Mouse (Mus musculus) gastrocnemius, adult 18-20 months (tissue): ENCODE measurements around the gene Wwox. TPM values are rescaled to one million over a fixed set of nuclear protein-coding genes. Genes with fewer than 3 reads are reported as not detected.

Experiments
- DNase-seq: peaks from one replicate; pipeline ENCODE4 v3.0.0; 2021; ENCODE audit warnings: low spot score
- total RNA-seq, 2 experiments: library from RNA; stranded (reverse); gene quantifications; 2 replicates each; pipeline ENCODE4 v1.2.3; 2021

The Wwox gene
- total RNA-seq, 2 experiments from 2014 or later = 5.6 to 6.1 TPM

DNA sequence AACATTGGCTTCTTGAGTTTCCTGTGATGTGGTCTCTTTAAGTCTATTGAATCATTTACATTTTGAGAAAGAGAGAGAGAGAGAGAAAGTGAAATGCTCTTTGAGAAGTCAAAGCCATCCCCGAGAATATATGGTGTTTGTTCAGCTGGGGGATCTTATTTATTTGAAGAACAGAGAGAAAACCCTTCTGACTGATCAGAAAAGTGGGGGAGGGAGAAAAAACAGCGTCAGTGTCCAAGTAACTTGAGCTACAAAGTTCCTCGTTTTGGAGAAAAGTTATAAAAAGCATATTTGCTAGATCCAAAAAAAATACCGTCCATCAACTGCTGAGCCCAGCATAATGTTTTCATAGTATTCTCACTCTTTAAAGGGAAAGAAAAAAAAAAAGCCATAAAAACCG, 283.2 kb downstream of the Wwox start:
- DNase-seq = no peak

DNA sequence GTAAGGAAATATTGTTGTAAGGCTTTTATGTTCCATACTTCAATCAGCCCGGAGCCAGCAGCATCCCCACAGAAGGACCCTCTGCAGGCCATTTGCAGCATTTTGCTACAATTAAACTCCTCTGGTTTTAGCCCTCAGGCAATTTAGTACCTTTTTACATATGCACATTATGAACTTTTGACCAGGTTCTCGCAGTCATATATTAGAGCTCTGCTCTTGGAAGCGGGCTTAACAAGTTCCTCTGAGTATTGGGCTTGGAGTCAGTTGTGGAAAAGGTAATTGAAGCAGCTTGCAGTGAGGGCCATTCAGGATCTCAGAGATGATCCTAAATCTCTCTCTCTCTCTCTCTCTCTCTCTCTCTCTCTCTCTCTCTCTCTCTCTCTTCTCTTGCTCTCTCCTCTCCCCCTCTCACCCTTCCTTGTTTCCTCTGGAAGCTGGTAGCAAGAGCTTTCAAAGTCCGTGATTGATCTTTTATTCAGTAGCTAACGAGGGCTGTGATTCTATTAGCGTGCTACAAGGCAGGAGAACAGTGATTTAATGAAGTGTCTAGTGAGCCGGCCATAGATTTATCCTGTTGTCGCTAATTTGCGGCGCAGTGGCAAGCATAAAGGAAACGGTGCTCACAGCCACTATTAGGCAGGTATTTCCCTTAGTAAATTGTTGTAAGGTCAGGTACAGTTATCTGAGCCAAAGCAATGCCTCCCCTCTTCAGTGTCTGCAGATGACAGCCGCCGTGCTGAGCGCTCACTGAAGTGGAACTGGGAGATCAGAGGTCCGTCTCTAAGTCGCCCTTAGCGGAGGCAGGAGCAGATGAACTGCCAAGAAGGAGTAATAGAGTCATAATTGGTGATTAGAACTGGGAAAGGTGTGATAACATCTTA, 292.0 kb downstream of the Wwox start:
- no peak for DNase-seq

DNA sequence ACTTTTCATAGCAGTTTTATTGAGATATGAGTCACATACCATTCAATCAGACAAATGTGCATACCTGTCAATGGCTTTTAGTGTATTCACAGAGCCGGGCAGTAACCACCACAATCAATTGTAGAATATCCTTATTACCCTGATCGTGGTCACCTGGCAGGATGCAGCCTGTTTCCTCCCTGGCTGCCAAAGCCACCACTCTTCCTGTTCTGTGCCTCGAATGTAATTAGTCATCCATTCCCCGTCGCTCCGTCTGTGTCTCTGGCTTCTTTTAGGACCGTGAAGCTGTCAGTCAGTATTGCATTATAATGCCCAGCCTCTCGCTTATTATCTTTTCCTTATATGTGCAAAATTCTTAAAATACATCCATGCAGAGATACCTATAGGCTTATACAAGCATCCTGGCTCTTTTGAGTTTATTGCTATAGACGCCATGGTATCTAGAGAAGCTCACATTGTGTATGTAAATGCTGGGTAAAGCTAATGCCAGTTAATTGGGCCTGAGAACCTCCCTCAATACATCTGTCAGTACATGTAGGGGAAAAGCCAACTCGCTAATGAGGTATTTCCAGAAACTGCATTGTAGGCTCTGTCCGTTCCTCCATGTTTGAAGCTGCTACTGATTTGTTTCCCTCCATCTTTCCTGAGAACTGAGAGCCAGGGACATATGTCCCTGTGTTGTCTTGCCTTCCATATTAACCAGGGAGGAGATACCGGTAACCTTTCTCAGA, 303.9 kb downstream of the Wwox start:
- DNase-seq = no peak

DNA sequence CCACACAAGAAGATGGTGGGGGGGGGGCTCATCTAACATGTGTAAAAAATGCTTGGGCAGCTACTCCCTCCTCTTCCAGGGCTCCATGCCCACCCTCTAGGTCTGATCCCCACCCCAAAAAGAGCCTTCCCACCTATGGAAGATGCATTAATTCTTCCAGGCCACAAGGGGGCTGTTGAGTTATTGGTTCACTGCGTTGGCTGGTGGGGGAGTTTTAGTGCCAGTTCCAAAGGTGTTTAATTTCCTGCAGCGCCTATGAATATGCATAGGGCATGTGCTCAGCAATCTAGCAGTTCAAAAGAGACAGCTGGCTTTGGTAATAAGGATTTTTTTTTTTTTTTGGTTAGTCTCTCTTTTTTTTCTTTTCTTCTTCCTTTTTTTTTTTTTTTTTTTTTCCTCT, 306.9 kb downstream of the Wwox start:
- no peak for DNase-seq

DNA sequence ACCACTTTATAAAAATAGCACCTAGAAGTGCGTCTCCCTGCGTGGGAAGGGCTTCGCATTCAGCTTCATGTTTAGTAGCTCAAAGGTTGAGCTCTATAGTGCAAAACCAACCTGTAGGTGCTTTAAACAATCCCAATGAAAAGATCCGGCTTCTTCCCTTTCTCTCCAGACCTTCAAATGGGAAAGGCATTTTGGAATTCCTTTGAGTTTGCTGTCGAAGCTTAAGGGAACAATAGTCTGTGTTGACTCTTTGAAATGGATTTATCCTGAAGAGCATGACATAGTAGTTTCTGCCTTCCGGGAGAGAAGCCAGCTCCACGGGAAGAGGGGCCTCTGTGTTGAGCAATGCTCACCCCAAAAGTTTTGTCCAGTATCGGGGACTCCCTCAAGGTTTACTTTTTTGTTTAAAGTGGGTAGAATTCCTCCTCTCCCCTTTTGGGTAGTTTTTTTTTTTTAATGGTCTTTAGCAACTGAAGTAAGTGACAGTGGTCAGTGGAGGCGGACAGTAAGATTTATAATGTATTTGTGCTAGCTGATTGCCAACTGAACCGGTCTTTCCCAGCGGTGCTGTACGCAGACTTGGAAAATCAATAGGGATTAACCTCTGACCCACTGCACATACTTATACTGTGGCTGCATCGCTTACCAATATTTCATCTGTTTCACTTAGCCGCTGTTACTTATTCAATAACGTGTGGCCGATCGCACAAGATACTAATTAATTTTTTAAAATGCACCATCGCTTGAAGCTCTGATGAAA, 312.1 kb downstream of the Wwox start:
- DNase-seq = no peak

DNA sequence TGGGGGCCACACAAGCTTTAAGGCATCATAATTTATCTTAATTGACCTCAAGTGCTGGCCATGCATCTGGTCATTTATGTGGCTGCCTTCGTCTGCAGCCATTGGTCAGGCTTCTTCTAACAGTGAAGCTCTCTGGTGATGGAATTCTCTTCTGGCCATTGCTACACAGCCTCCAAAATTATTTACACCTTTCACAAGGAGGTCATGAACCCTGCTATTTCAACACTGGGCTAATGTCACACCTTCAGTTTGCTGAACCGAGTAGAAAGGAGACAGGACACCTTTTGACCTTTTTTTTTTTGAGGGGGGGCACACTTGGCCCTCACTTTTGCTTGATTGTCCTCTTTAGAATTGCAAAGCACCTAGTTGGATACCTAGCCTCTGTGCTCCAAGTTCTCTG, 320.2 kb downstream of the Wwox start:
- DNase-seq = no peak

DNA sequence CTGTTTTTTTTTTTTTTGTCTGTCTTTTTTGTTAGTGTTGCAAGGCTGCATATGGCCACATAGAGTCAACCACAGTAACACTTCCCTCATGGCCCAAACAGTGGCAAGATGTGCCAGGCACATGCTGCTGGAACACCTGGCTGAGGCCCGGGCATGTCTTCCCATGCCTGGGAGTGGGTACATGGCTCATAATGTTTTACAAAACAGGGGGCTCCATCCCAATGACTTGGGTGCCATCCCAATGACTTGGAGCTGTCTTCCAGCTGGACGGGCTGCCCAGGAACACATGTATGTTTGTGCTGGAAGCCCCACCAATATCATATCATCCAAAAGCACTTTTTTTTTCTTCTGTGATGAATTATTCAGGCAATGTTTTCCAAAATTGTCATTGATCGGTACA, 329.1 kb downstream of the Wwox start:
- DNase-seq = no peak

DNA sequence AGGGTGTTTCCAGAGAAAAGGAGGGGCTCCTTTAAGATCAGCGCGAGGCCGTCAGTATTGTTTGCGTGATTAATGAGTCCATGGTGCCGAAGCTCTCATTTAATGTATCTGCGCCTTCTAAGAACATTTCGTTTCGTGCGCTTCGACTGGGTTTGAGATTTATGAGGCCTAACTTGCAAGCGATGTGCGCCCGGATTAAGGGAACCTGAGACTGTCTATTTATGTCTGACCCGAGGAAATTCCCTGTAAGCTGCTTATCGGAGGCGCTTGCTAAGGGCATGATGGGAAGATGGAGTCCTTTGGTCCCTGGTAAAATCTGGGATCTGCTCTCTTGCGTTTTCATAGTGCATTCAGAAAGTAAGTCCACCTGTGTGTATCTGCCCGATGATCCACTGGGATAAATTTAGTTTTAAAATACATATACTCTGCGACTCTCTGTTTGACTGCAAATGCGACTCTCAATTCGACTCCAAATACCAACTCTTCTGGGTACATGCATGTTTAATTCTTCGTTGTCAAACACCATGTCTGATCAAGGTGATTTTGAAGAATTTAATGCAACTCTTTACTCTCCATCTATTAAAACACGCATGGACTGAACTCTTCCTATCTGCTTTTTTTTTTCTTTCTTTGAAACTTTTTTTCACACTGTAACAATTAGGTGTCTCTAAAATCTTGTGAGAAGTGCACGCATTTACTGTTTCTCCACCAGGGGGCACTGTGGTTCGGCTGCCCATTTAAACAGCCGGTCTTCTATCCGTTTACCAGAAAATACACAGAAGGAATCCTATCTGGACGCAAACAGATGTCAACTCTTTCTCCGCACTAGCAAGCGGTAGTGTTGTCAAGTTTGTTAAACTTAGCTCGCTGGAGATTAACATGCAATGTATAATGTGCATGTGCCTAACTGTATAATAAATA, 331.7 kb downstream of the Wwox start:
- peak; percentile 77 for DNase-seq

DNA sequence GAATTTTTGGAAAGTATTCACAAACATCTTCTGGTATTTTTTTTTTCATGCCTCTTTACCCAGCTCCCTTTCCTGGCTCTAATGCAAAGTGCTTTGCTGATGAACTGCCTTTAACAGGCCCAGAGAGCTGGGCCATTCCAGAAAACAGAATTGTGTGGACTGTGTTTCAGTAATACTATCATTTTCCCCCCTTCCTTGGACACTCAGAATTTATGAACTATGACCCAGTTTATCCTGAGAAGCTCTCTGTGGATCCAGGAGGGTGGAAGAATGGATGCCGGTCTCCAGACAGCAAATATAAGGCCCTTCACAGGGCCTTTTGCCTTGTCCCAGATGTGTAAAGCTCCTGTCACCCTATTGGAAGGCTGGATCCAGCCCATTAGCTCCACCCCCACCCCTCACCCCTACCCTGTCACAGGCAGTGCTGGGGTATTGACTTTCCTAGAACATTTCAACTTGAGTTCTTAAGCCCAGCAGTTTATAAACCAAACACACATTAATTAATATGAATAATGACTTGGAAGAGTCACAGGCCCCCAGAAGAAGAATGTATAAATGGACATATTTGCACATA, 332.9 kb downstream of the Wwox start:
- no peak for DNase-seq

DNA sequence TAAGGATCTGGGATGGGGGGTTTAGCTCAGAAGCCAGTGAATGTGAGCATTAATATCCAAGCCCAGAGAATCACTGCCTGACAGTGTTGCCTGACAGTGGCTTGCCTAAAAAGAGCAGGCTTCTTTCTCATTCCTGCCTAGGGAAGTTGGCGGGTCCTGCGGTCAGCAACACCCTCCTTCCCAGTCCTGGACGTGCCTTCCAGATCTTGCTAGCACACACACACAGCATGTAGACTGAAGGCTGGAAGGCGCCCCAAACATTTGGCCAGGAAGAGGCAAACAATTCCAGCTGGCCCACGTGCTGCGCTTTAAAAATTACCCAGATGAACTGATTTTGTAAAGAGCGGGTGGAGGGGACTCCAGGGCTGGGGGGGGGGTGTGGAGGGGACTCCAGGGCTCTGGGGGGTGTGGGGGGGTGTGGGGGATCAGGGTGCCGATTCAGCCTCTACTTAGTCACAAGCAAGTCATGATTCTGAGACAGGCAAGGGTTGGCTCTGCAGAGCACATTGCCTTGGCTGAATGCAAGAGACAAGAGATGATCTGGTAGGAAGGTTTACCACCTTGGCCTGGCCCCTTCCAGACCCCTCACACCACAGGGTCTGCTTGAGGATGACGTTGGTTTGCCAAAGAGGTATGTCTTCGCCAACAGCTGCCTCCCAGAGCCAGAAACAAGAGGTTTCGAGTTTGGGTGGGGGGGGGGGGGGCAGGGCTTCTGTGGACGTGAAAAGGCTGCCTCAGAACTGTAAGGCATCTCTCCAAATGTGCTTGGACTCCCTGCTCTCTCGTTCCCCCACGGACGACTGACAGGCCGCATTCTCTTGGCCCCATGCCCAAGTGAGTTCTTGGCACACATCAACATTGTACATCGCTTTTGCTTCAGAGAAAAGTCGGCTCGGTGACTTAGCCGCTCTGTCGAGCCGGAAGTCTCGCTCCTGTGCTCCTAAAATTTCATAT, 334.3 kb downstream of the Wwox start:
- peak; percentile 83 for DNase-seq

DNA sequence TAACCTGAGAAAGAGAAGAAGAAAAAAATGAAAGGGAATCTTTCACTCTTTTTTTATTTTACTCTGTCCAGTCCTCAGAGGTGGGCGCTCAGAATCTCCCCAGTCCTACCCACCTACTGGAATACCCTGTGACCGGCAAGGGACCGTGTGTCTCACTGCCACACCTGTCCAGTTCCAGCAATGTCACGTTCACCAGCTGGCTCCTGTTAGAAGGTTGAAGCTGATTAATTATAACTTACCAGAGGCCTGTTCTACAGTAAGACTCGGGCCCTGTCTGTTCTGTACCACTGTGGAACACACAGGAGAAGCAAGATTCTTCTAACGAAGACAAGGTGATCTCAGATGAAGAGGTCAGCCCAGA, 334.9 kb downstream of the Wwox start:
- peak; percentile 8 for DNase-seq

DNA sequence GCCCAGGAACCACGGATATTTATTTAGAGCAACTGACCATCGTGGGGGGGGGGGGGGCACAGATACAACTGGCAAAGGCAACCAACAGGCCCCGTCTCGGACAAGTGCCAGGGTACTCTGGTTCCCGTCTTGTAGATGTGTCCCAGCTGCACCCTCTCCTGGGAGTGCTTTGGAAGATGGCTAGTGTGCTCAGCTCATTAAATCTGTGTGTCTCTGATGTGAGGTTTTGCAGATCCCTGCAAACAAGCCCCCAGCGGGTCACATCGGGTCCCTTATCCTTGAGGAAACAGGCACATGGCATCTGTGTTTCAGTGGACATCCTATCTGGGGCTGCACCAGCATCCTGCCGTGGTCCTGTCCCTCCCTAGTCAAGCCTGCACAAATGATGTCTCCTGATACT, 336.1 kb downstream of the Wwox start:
- DNase-seq = peak; percentile 46

DNA sequence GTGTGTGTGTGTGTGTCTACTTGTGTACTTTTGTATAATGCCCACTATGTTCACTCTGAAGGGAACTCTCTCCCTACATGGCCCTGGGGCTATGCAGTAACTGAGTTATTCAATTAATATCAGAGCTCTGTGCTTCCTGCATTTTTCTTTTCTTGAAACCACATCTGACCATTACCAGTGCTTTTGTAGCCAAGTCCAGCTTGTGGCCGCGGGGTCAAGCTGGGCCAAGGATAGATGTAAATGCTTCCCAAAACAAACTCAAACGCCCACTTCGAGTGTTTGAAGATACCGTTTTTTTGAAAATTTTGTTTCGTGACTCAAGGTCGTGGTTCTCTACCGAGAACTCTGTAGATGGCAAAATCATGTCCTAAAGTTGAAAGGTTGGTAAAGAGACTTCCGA, 337.2 kb downstream of the Wwox start:
- no peak for DNase-seq

DNA sequence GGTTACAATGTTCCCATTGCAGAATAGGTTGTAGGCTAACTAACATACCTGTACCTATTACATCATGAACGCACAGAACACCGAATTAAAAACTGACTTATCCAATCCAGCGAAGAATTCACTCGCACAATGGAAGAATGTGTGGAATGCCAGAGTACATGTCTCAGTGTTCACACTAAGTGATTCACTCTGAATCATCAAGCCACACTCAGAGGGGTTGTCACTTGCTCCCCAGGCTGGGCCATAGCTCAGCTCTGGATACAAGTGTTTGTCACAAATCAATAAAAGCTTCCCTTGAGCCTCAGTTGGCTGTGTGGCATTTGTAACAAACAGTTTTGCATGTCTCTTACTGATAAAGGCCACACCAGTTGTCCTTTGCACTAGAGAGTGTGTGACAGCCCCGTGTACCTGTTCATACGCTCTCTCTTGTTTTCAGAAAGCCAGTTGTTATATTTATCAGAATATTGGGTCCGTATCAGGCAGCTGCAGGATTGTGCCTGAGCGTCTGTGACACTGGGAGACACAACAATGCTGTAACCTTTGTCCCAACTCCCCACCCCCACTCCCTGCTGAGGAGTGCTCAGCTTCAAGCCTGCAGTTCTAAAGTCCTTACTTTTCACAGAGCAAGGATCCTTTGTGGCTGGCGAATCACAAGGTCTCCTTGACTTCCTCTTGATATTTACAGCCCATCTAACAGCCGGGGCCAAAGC, 338.0 kb downstream of the Wwox start:
- DNase-seq = no peak

DNA sequence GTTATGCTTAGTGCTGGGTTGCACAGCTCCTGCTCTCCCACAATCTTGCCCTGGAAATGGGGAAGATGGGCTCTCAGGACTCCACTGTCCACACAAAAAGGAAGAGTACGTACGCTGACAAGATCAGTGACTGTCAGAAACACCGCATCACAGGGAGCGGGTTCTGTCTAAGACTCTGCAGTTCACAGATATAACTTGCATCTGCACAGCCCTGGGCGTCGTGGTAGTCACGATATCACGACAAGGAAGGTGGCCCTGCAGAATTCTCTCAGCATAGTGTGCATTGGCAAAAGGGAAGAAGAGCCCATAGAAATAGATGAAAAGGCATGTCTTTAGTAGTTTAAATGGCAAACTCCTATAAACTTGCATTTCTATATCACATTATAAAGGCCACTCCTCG, 339.5 kb downstream of the Wwox start:
- no peak for DNase-seq

DNA sequence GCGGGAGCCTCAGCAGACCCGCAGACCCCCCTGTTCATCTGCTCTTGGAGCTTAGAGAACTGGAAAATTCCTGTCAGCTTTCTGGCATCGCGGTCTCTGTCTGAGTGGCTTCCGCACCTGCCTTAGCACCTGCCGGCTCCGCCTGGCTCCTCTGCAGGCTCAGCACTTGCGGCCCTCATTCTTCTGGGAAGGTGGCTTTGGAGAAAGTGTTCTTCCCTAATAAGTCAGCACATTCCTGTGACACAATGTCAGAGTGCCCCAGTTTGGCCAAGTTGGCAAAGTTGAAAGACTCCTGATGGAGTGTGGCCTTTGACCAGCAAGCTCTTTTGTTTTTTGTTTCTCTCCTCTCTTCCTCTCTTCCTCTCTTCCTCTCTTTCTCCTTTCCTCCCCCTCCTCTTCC, 343.9 kb downstream of the Wwox start:
- DNase-seq = no peak

DNA sequence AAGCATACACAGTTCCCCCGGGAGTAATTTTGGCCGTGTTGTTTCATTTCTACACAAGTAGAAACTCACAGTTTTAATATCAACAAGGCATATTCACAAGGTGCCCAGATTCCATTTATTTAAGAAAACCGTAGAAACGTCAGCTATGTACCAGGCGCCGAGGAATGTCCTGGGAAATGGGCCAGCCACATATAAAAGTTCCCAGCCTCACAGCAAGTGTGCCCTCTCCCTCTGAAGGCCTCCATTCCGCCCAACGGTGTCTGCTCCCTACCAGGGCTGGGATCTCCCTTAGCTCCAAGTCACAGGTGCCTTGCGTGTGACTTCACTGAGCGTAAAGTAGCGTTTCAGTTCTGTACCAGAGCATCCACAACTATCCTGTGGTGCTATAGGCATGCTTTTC, 346.4 kb downstream of the Wwox start:
- DNase-seq = no peak

DNA sequence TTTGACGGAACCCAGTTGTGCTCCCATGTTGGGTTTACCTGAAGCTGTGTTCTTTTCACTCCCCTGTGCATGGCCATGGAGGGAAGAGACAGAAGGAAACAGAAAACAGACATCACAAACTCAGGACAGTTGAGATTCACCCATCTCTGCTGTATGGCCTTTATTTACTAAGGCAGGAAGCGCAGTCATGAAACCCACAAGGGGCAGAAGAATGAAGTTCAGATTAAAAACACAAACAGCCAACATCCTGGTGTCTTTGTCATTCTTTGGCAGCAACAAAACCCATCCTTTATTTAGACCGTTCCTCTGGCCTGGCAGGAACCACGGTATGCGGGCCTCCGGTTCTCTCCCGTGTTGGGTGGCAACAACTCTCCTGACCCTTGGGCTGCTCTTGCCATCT, 350.2 kb downstream of the Wwox start:
- DNase-seq = no peak

DNA sequence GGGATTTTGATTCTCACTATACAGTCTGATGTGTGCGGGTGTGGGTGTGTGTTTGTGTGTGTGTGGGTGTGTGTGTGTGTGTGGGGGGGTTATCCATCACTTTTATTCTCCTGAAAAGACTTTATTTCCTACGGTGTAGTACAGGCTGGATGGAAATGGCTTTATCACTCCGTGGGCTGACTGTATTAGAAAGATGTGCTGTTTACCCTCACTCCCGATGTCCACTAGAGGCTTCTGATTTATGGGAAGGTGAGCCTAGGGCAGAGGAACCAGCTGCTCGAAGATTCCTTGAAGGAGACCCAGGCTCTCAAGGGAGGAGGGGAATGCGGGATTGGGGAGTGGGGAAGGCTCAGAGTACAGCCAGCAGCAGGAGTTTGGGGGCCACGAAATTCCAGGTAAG, 351.3 kb downstream of the Wwox start:
- DNase-seq = no peak
